Comparison of ENCODE assay signal across 8 mouse cellular contexts in the genomic region with DNA sequence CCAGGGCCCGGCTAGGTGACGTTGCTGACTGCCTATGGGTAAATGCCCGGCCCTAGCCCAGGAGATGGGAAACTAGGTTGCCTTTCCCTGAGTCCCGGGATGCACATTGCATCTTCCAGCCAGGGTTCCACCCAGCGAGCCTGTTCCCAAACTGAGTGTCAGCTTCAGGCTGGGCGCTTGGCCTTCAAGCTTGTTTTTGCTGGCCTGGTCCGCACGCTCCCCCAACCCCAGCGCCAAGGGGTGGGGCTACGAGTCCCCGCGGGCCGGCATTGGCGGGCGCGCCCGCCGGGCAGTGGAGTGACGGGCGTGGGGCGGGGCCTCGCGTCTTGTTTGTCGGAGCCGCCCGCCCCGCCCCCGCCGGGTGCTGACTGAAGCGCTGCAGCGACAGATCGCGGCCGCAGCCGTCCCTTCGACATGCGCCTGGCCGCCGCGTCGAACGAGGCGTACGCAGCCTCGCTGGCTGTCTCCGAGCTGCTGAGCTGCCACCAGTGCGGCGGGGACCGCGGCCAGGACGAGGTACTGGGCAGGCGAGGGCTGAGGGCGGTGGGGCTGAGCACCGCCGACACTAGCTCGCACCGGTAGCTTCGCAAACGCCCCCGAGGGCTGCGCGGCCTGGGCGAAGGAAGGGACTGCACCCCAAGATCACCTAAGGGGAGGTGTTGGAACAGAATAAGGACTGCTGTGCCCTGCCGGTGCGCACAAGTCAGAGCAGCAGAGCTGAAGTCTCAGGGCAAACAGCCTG.
DNase-seq lines count a peak whose midpoint lies in the region; ATAC-seq and TF ChIP-seq lines count a peak whose summit lies in the region.

No protein-coding gene starts in this region.

- peak; percentile 98 for ATAC-seq in heart, embryonic 15.5 days (replicated peaks; ENCODE audit: insufficient number of reproducible peaks, insufficient read depth, low FRiP score, low read depth)
- ATAC-seq in liver, embryonic 13.5 days (ENCODE audit: low read depth) = peak; percentile 97
- peak; percentile 97 for ATAC-seq in stomach, embryonic 14.5 days (ENCODE audit: insufficient number of reproducible peaks, insufficient read depth, low FRiP score, low read depth)

- in situ Hi-C loops in CH12.LX (cut with MboI; ENCODE audit: low pct_ligation_motif_present, low pct_unique_long_range_greater_than_20kb, low sequenced_read_pairs) = loop anchor here (10.0 kb wide), 1 partner anchor 52 kb away; no protein-coding TSS in a partner anchor

- dilution Hi-C loops in CH12.LX (cut with MboI; ENCODE audit: extremely low pct_ligation_motif_present, extremely low pct_unique_long_range_greater_than_20kb, low sequenced_read_pairs) = no loop called here

- peak; percentile 43; the same call in 1 of the 2 replicates for TF ChIP-seq POLR2A in CH12.LX (IDR thresholded peaks at IDR 0.05; ENCODE audit: low read depth, low read length)

- 0 out of 2 replicates have a peak, but pooled peaks cover 2% of the 10 kb centered on the region for H3K79me2 ChIP-seq in CH12.LX (replicated peaks; ENCODE audit: control insufficient read depth, extremely low read depth, insufficient read depth, poor library complexity, severe bottlenecking)

- H3K9ac ChIP-seq in CH12.LX (ENCODE audit: insufficient read depth, low read depth) = peak overlapping the region; percentile 39
- H3K9ac ChIP-seq in heart, embryonic 15.5 days = peak overlapping the region; percentile 89
- peak overlapping the region; percentile 96 for H3K9ac ChIP-seq in liver, embryonic 13.5 days
- H3K9ac ChIP-seq in stomach, embryonic 14.5 days (replicated peaks; ENCODE audit: low read depth, low read length) = peak overlapping the region; percentile 70

- H3K27me3 ChIP-seq in CH12.LX (replicated peaks) = no peaks in the 10 kb centered on the region
- H3K27me3 ChIP-seq in forebrain, embryonic 10.5 days (ENCODE audit: poor library complexity, severe bottlenecking) = no peaks in the 10 kb centered on the region
- H3K27me3 ChIP-seq in heart, embryonic 15.5 days = no peaks in the 10 kb centered on the region
- H3K27me3 ChIP-seq in liver, embryonic 13.5 days = no peaks in the 10 kb centered on the region
- H3K27me3 ChIP-seq in stomach, embryonic 14.5 days (ENCODE audit: control insufficient read depth, insufficient read depth, low read length) = no peaks in the 10 kb centered on the region

- no peak for TF ChIP-seq RAD21 in CH12.LX (IDR thresholded peaks at IDR 0.05; ENCODE audit: low read depth, low read length)

- peak overlapping the region; percentile 89 for H3K27ac ChIP-seq in CH12.LX (ENCODE audit: insufficient read depth, low read depth)
- peak overlapping the region; percentile 89 for H3K27ac ChIP-seq in forebrain, embryonic 10.5 days
- H3K27ac ChIP-seq in heart, embryonic 15.5 days = peak overlapping the region; percentile 99
- peak overlapping the region; percentile 99 for H3K27ac ChIP-seq in liver, embryonic 13.5 days
- H3K27ac ChIP-seq in stomach, embryonic 14.5 days (ENCODE audit: low read length) = peak overlapping the region; percentile 87

- no peak for TF ChIP-seq CTCF in CH12.LX (conservative IDR thresholded peaks at IDR 0.05 in 1 of 2, IDR thresholded peaks at IDR 0.05 in 1 of 2; ENCODE audit: low read depth in 2 of 2, low read length in 2 of 2)

- H3K4me3 ChIP-seq in CH12.LX (replicated peaks in 1 of 3; ENCODE audit: low read depth in 2 of 3, low read length in 2 of 3, poor library complexity in 1 of 3) = peak overlapping the region; percentile 58 to 73 (median 65)
- H3K4me3 ChIP-seq in forebrain, embryonic 10.5 days = peak overlapping the region; percentile 70
- peak overlapping the region; percentile 76 for H3K4me3 ChIP-seq in heart, embryonic 15.5 days
- peak overlapping the region; percentile 85 for H3K4me3 ChIP-seq in liver, embryonic 13.5 days (replicated peaks)
- peak overlapping the region; percentile 67 for H3K4me3 ChIP-seq in stomach, embryonic 14.5 days (ENCODE audit: low read depth, low read length)

- H3K4me1 ChIP-seq in CH12.LX (ENCODE audit: control insufficient read depth in 1 of 2, insufficient read depth in 2 of 2) = peaks cover 3 to 59% of the 10 kb centered on the region in 2 experiments; a peak in 3 of 4 replicates
- peaks cover 26% of the 10 kb centered on the region for H3K4me1 ChIP-seq in forebrain, embryonic 10.5 days
- H3K4me1 ChIP-seq in heart, embryonic 15.5 days (replicated peaks) = peaks cover 36% of the 10 kb centered on the region
- H3K4me1 ChIP-seq in liver, embryonic 13.5 days (replicated peaks) = peaks cover 38% of the 10 kb centered on the region
- no peaks in the 10 kb centered on the region for H3K4me1 ChIP-seq in stomach, embryonic 14.5 days (ENCODE audit: control insufficient read depth, insufficient read depth, low read length)

- H3K9me3 ChIP-seq in CH12.LX (replicated peaks; ENCODE audit: low read length) = no peaks in the 10 kb centered on the region
- no peaks in the 10 kb centered on the region for H3K9me3 ChIP-seq in forebrain, embryonic 10.5 days
- no peaks in the 10 kb centered on the region for H3K9me3 ChIP-seq in heart, embryonic 15.5 days (replicated peaks)
- H3K9me3 ChIP-seq in liver, embryonic 13.5 days (replicated peaks) = no peaks in the 10 kb centered on the region
- no peaks in the 10 kb centered on the region for H3K9me3 ChIP-seq in stomach, embryonic 14.5 days (ENCODE audit: control insufficient read depth, low read depth, low read length)

- H3K36me3 ChIP-seq in CH12.LX (replicated peaks in 1 of 2; ENCODE audit: control insufficient read depth in 1 of 2, insufficient read depth in 1 of 2, low read length in 1 of 2) = no peaks in the 10 kb centered on the region
- no peaks in the 10 kb centered on the region for H3K36me3 ChIP-seq in forebrain, embryonic 10.5 days (replicated peaks)
- no peaks in the 10 kb centered on the region for H3K36me3 ChIP-seq in heart, embryonic 15.5 days
- H3K36me3 ChIP-seq in liver, embryonic 13.5 days = no peaks in the 10 kb centered on the region
- no peaks in the 10 kb centered on the region for H3K36me3 ChIP-seq in stomach, embryonic 14.5 days (ENCODE audit: control insufficient read depth, insufficient read depth, low read length)

- peak; percentile 92 for DNase-seq in CH12.LX (ENCODE audit: extremely low read depth)
- DNase-seq in c-Kit-positive CD71-negative TER-119-negative erythroid progenitor cells, embryonic 14.5 days (ENCODE audit: low read depth) = peak; percentile 86
- DNase-seq in forebrain, embryonic 10.5 days (ENCODE audit: extremely low spot score, low spot score) = peak; percentile 93
- peak; percentile 97 for DNase-seq in kidney, postnatal 14 days
- peak; percentile 92 for DNase-seq in liver, embryonic 13.5 days
- DNase-seq in natural killer cell, adult 2 months (ENCODE audit: low spot score in 2 of 2) = peak; percentile 85 to 90

- H3K4me2 ChIP-seq in CH12.LX (ENCODE audit: insufficient read depth, low read depth, poor library complexity, severe bottlenecking) = peak overlapping the region; percentile 43
- H3K4me2 ChIP-seq in heart, embryonic 15.5 days = peak overlapping the region; percentile 87
- H3K4me2 ChIP-seq in liver, embryonic 13.5 days = peak overlapping the region; percentile 89
- H3K4me2 ChIP-seq in stomach, embryonic 14.5 days (replicated peaks; ENCODE audit: low read depth, low read length) = peak overlapping the region; percentile 80

- no peak for TF ChIP-seq EP300 in CH12.LX (IDR thresholded peaks at IDR 0.05; ENCODE audit: low read length)

- 1% methylated on average over 65 of the region's 65 CpGs for WGBS in forebrain, embryonic 10.5 days
- WGBS in heart, embryonic 15.5 days = 1% methylated on average over 65 of the region's 65 CpGs
- WGBS in liver, embryonic 13.5 days (ENCODE audit: insufficient replicate concordance) = 2% methylated on average over 65 of the region's 65 CpGs
- WGBS in stomach, embryonic 14.5 days = 1% methylated on average over 62 of the region's 65 CpGs

TF ChIP-seq in CH12.LX, 34 proteins besides CTCF, POLR2A, EP300 and RAD21:
- TF ChIP-seq UBTF (IDR thresholded peaks at IDR 0.05; ENCODE audit: low read depth, low read length) = peak; percentile 96
- peak; percentile 66; the same call in 1 of the 2 replicates for TF ChIP-seq NELFE (IDR thresholded peaks at IDR 0.05; ENCODE audit: low read depth, low read length)
- 0 out of 2 replicates have a peak, but pooled peaks have one; percentile 46 for TF ChIP-seq SIN3A (IDR thresholded peaks at IDR 0.05; ENCODE audit: low read length)
- TF ChIP-seq E2F4 (IDR thresholded peaks at IDR 0.05; ENCODE audit: insufficient replicate concordance, low read depth, low read length) = no peak
- TF ChIP-seq TBP (conservative IDR thresholded peaks at IDR 0.05; ENCODE audit: low read depth, low read length) = 0 out of 2 replicates have a peak, but pooled peaks have one; percentile 14
- peak; percentile 9; the same call in 1 of the 2 replicates for TF ChIP-seq MEF2A (IDR thresholded peaks at IDR 0.05; ENCODE audit: borderline replicate concordance, low read depth, low read length)
- 0 out of 2 replicates have a peak, but pooled peaks have one; percentile 21 for TF ChIP-seq ELF1 (IDR thresholded peaks at IDR 0.05; ENCODE audit: low read depth, low read length)
- peak; percentile 80 for TF ChIP-seq NRF1 (IDR thresholded peaks at IDR 0.05; ENCODE audit: low read depth, low read length)
- no peak; the same call in 1 of the 2 replicates for TF ChIP-seq ZMIZ1 (IDR thresholded peaks at IDR 0.05; ENCODE audit: low read depth, low read length)
- peak; percentile 46; the same call in 1 of the 2 replicates for TF ChIP-seq MAX (IDR thresholded peaks at IDR 0.05; ENCODE audit: low read length)
- TF ChIP-seq MAZ (IDR thresholded peaks at IDR 0.05; ENCODE audit: low read depth, low read length) = 0 out of 2 replicates have a peak, but pooled peaks have one; percentile 24
- TF ChIP-seq MXI1 (IDR thresholded peaks at IDR 0.05; ENCODE audit: low read depth, low read length) = peak; percentile 40; the same call in 1 of the 2 replicates
- TF ChIP-seq JUND (conservative IDR thresholded peaks at IDR 0.05; ENCODE audit: low read depth, low read length) = no peak
- no peak for TF ChIP-seq ZNF384 (IDR thresholded peaks at IDR 0.05; ENCODE audit: low read depth, low read length)
- peak; percentile 64 for TF ChIP-seq CHD2 (IDR thresholded peaks at IDR 0.05; ENCODE audit: low read length)
- TF ChIP-seq TCF12 (IDR thresholded peaks at IDR 0.05; ENCODE audit: low read depth, low read length) = peak; percentile 60; the same call in 1 of the 2 replicates

Comparison
In these comparisons a context has a peak if more than half of its experiments do, and no peak if none do; other contexts are left out.
1. Peak in every context shown above with its lines: DNase-seq, ATAC-seq, H3K4me3 ChIP-seq and H3K27ac ChIP-seq.
2. H3K9ac ChIP-seq: peak in every context shown above with its lines; median percentile 96 in liver, embryonic 13.5 days; 89 in heart, embryonic 15.5 days; 70 in stomach, embryonic 14.5 days; 39 in CH12.LX.